Mouse (Mus musculus) liver, postnatal 0 days (tissue): ENCODE results near the gene 4930470P17Rik.

Source experiments
- CTCF ChIP-seq: sonication (generic); IDR thresholded peaks from 2 replicates; pipeline ENCODE4 v1.5.1; 2016; ENCODE audit warnings: antibody characterized with exemption, low read depth
- EP300 ChIP-seq: IDR thresholded peaks from 2 replicates; pipeline ENCODE4 v1.6.1; 2016; ENCODE audit warnings: antibody characterized with exemption, low read depth, mild to moderate bottlenecking

DNA sequence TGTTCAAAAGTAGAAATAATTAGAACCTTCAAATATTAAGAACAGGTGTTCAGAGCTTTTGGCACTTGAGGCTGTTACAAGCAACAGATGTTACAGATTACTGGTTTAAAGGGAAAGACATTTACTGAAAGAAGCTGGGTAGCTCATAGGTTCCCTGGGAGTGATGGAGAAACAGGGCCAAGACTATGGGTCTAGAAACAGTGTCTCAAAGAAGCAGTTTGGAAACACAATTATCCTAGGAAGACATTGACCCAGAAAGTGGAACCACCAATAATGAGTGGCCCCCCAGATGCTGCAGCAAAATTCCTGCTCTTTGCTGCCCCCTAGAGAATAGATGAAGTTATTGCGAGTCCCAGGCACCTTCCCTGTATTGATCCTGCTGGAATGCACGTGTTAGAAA, 4.2 kb downstream of the 4930470P17Rik start:
- TF ChIP-seq EP300 (no peak), CTCF (peak; percentile 57)
